Mouse (Mus musculus): ENCODE data around the gene Ryk.
"Not testable (repeated sequence)": the region's sequence is repeated elsewhere in the genome, so short reads cannot be mapped to it uniquely, and the experiment has no call there.

Gene Ryk

DNA sequence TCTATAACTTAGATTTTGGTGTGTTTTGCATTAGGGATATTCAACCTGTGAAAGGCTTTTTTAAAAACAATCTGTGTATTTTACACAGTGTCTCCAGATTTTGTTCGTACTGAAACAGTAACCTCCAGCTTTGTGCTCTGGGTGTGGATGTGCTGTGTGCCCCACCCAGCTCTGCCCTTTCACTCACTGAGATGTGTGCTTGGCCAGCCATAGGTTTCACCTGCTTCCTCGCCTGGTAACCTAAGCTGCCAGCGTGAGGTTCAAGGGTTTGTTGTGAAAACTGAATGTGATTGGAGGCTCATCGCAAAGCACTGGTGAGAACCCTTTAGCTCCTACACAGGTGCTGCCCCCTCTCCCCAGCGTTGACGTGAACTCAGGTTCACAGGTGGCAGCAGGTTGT is 70.2 kb downstream of the Ryk start:
- DNase-seq (ENCODE audit: low read depth, low spot score) = no peak

DNA sequence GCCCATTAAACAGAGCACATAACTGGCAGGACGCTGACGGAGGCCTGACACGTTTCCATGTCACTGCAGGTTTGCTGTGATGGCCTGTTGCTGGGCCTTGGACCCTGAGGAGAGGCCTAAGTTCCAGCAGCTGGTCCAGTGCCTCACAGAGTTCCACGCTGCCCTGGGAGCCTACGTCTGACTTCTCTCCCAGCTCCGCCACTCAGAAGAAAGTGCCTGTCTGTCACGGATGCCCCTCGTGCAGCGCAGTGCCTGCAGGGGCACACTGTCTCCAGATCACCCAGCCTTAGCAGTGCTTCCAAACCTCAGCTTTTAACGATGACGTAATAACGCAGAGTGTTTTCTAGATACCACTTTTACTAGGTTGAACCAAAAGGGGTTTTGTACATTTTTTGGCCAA is 72.1 kb downstream of the Ryk start:
- DNase-seq (ENCODE audit: low read depth, low spot score) = no peak

DNA sequence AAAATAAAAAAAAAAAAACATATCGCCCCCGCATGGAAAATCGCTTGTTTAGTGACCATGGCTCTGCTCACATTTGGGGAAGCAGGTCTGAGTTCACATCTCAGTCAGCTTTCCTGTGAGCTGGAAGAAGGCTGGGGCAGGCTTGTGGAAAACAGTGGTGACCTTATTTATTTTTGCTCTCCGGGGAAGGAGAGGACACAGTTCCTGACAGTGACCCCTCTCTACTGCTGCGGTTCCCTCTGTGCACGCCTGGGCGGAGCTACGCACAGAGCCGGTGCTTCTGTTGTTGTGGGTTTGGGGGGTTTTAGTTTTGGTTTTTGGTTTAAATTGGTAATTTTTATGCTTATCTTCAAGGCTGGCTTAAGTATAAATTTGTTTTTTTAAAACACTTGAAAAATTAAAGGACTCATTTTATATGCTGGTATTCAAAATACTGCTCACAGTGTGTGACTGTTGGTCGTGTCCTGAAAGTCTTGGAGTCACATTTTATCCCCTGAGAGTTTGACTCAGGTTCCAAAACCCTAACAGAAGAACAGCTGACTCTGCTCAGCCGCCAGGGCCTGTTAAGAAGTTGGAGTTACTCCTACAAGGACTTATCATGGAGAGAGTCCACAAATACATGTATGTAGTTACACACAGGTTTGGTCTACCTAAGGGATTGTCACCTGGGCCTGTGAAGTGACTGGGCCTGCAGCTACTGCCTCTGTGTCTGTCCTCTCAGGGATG is 73.0 kb downstream of the Ryk start:
- no peak for DNase-seq (ENCODE audit: low read depth, low spot score)

DNA sequence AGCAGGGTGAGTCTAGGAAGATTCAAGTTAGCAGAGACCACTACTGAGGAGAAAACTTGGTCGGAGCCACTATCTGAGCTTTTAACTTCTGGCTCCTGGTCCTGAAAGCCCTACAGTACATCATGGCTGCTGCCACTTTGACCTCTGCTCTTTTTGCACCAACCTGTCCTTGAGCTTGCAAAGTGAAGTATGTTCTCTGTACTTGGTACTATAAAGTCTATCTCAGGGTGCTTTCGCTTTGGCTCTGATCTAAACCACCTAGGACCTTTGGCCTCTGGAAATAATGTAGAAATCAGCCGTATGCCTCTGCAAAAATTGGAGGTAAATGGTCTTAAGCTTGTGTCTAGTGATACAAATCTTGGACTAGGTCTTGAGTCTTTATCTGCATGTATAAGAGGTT is 76.8 kb downstream of the Ryk start:
- DNase-seq (ENCODE audit: low read depth, low spot score) = no peak

DNA sequence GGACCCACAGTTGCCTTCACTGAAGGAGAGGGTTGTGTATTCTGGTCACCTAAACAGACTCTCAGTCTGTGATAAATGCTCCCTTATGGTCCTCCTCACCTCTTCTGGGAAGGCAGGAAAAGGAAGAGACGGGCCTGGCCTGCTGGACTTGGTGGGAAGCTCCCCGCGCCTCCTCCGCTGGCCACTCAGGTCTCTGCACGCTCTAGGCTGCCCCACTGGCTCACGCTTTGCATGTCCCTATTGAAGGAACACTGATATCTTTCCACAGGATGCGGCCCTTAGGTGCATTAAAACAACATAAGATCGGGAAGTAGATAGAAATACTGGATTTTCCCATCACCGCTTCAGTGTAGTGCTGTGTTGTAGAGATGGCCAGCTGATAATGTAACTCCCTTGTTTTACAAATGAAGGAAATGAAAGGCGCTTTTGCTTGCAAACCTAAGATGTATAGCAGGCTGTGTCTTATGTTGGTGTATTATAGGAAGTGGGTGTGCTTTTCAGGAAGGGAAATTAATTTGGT is 77.9 kb downstream of the Ryk start:
- no peak for DNase-seq (ENCODE audit: low read depth, low spot score)

DNA sequence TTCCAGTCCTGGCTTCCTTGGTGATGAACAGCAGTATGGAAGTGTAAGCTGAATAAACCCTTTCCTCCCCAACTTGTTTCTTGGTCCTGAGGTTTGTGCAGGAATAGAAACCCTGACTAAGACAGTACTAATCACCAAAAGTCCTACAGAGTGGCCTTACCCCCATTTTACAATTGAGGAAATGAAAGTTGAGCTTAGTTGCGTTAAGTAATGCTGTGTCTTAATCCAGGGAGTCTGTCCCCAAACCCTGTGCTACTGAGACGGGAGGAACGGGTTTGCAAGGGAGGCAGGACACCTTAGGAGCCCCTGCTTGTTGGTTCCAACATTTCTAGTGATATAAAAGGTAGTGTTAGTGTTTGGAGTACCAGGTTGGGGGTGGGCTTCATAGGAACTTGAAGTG is 78.9 kb downstream of the Ryk start:
- not testable (repeated sequence) for DNase-seq (ENCODE audit: low read depth, low spot score)

DNA sequence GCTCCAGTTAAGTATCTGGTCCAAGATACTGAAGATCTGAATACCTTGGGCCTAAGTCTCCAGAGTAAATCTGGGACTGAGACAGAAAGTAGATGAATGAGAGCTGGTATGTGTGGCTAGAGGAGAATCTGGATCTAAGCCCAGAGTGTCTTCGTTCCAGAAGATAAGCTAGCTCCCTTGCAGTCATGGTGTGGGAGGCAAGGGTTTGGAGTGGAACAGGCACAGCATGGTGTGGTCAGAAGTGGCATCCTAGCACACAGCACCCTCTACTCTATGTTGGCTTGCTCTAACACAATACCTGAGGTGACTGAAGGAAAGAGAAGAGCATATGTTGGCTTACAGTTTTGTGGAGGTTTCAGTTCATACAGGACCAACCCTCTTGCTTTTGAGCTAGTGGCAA is 79.9 kb downstream of the Ryk start:
- DNase-seq (ENCODE audit: low read depth, low spot score) = no peak

DNA sequence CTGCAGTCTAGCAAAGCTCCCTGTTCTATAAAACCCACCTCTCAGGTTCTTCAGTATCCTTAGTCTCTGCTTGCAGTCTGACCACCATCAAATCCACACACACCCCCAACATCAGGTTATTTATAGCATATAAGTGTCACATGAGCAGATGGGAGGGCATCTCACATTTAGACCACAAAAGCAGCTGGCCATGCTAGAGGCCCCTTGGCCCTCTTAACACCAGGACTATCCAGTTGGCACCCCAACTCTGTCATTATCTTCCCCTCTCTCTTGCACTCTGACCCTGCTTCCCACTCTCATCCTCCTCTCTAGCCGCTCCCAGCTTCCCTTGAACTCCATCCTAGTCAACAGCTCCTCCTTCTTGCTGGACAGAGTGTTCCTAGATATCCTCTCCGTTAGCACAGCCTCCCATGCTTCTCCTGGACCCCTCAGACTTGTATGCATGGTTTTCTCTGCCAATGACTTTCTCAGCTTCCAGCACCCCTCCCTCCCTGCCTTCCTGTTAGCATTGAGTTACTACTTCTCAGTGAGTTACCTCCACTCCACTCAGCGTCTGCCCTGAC is 80.7 kb downstream of the Ryk start:
- DNase-seq (ENCODE audit: low read depth, low spot score) = no peak

DNA sequence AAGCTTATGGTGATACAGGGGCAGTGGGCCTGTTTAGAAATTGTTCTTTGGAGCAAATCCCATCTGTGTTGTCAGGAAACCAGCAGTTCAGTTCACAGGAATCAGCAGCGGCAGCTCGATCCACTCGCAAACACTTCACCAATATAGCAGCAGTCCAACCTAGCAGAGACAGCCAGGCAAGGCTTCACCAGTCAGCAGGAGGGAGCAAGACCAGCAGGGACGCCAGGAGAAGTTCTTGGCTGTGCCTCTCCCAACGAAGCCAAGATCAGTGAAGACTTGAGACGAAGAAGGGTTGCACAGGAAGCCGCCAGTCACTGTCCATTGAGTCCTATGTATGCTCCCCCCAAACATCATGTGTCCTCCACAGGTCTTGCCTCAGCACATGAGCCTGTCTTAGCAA is 81.4 kb downstream of the Ryk start:
- DNase-seq (ENCODE audit: low read depth, low spot score) = no peak

DNA sequence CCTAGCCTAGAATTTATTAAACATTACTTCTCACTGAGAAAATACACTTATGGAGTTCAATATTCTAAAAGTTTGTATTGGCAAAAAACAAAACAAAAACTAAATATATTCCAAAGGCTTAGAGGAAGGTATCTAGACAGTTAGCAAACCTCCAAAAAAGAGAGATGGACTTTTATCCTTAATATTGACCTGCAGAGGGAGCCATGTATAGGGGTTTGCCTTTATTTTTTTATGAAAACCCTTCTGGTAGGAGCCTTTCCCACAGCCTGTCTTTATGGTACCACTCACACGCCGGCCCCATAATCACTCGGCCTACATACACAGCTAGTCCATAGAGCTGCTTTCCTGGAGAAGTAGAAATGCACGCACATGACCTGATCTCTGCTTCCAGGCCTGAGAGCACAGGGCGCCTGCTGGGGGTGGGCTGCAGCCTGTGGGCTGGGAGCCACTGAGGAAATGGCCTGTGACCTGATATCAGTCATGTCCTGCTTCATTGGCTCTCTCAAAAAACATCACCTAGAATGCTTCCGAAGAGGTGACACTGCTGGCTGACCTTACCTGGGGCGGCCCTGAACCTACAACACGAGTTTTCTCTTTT is 82.9 kb downstream of the Ryk start:
- no peak for DNase-seq (ENCODE audit: low read depth, low spot score)

DNA sequence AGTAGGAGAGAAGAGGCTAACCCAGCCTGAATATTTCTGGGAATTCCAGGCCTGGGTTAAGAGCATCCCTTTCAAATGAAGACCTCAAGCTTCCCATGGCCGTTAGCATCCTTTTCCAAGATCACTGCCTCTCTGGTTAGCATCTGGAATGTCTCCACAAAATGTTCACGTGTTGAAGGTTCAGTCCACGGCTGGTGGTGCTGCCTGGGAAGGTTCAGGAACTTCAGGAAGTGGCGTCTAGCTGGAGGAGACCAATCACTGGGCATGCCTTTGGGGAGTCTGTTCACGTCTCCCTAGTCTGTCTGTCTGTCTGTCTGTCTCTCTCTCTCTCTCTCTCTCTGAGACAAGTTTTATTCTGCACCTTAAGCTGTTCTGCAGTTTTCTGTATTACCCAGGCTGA is 84.8 kb downstream of the Ryk start:
- no peak for DNase-seq (ENCODE audit: low read depth, low spot score)

DNA sequence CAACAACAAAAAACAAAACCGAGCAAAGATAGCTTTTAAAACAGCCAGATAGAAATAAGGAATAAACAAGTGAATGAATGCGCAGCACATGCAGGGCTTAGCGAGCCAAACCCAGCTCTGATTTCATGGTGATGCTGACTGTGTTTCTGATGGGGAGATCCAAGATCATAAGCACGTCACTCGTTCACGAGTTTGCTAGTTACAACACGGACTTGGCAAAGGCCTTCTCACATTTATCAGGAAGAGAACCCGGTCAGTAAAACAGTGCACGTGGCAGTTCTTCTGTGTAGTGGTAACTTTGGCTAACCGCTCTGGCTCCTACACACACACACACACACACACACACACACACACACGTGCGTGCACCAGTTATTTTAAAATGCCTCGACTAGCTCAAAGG is 87.1 kb downstream of the Ryk start:
- DNase-seq (ENCODE audit: low read depth, low spot score) = no peak

DNA sequence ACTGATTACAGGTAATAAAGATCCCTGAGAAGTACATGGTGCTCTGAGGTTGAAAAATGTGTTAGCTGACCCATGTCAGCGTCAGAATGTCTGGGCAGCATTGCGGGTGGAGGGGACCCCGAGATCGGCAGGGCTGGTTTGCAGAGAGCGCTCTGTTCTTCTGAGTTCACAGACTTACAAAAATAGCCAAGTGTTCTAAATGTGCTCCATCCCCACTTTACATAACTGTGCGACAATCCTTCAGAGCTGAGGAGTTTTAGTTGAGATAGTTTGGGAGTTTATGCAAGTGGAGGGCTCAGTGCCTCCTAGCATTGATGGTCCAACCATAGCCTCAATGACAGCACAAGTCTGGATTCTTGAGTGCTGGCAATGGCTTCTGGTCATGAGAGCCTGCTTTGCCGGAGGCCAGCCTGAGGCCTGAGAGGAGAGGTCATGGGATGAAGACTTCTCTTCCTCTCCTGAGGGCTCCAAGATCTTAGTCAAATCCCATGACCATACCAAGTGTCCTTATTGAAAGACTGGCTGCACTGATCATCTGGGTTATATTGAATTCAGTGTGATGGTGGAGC is 88.2 kb downstream of the Ryk start:
- DNase-seq (ENCODE audit: low read depth, low spot score) = no peak

DNA sequence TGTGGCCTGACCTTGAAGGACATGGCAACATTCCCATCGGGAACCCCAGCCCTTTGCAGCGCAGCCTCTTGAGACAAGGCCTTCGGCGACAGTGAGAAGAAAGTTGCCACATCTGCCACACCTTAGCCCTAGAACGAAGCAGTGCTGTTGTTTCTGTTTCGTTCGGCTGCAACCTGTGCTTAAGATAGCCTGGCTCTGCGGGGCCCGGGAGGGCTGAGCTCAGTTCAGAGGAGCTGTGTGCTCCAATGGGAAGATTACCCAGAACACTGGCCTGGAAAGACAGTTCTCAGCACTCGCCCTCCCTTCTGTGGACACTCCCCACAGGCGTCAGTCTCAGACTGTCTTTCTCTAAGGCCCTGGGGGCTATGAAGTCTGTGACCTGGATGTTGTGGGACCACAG is 89.1 kb downstream of the Ryk start:
- DNase-seq (ENCODE audit: low read depth, low spot score) = no peak

DNA sequence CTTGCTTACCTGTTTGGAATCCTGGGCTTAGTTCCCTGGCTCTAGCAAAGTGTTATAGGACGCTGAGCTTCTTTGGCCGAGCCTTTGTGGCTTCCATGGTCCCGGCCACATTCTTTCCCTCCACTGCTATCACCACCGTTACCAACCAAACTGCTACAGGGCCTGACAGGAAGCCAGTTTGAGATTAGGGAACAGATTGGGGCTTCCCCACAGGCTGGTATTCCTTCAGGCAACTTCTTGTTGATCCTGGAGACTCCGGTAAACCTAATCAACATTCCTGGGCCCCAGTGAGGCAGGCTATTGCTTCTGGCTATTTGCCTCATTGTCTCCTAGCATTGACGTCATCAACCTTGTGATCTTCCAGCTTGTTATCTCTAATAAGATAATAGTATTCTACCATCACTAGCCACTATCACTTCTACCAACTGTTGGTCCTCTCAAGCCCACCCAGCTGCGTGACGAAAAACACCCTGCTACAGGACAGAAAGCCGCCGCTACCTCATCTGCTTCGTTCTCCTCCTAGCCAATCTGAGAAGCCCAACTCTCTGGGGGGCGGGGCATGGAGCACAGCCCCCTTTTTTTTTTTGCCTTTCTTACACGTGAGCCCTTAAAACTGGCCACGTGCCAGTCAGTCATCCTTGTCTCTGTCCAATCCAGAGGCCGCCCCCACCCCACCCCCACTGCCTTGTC is 90.1 kb downstream of the Ryk start:
- DNase-seq (ENCODE audit: low read depth, low spot score) = no peak

DNA sequence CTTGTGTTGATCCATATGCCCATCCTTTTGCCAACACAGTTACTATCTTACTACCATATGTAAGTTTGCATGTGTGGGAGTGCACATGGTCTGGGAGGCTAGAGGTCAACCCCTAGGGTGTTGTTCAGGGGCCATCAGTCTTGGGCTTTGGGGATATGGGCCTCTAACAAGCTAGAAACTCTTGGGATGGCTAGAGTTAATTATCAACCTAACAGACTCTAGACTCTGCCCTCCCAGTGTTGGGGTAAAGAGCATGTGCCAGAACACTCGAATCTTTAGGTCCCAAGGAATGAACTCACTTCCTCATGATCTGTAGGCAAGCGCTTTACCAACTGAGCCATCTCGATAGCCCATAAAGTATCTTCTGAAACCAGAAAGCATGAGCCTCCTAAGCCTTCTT is 91.4 kb downstream of the Ryk start:
- DNase-seq (ENCODE audit: low read depth, low spot score) = no peak

DNA sequence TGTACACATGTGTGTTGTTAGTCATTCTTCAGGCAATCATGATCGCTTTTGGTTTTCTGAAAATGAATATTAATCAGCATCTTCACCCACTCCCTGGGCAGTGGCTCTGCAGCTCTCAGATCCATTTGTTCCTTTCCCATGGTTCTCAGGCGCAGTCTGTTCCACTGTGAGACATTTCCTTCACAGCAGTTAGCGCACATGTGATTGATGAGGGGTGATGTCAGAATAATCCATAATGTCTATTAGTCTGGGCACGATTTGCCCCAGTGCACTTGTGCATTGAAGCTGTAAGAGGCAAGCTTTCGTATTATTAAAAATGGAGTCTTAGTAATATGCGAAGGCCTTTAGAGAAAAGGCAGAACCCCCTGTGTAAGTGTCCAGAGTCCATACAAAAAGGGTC is 95.1 kb downstream of the Ryk start:
- DNase-seq (ENCODE audit: low read depth, low spot score) = no peak

DNA sequence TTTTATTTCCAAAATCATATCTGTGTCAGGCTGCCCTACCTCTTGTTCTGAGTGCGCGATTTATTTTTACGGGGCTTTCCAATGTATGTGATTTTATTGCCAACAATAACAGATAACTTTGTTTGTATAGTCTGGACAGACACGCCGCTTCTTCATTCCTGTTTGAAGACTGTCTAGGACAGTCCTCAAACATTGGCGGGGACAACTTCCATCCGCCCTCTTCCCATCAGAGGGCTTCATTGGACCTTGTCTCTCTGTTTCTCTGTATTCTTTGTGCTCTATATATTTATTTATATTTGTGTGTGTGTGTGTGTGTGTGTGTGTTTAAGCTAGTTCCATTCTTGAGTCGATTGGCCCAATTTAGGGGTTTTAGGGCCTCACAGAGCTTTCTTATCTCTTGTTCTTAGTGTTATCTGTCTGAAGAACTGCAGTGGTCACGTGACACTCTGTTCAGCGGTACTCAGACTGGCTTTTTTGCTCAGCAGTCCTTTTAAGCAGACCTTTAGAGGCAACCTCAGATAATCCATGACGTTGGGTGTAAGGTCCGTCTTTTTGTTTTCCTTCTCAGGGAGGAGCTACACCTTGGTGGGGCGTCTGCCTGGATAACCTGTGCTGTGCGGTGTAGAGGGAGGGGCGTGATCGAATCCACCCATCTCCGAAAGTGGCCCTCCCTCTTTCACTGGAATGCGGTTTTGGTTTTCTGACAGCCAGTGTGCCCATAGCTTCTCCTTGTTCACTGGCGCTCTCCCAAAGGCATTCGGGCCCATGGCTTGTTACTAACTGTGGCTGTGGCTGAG is 99.4 kb downstream of the Ryk start:
- DNase-seq (ENCODE audit: low read depth, low spot score) = no peak

DNA sequence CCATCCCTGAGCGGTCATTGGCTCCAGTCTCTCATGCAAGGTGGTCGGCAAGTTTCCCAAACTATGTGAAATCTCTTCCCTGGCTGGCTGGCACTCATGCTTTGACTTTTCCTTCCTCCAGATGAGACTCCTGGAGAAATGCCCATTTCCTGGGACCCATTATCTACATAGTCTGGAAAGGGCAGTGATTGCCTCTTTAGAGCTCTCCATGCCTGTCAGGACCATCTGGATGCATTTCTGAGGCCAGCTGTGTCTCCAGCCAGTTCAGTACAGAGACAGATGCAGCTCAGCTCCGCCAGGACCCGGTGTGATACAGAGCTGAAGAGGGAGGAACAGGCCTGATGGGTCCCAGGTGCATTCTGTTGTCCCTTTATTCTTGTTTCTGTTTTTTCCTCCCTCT is 107.5 kb downstream of the Ryk start:
- DNase-seq (ENCODE audit: low read depth, low spot score) = no peak

DNA sequence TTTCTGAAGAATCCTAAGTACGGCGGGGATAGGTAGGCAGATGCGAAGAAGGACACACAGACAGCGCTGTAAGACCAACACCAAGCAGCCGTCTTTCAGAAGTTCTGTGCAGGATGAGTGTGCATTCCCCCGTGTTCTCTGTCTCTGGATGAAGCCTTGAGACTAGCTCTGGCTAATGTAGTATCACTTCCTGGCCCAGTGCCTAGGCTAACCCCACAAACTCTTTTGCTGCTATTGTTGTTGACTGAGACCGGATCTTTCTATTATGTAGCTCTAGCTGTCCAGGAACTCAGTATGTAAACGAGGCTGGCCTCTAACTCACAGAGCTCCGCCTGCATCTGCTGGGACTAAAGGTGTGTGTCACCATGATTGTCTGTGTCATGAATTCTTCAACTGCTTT is 110.2 kb downstream of the Ryk start:
- no peak for DNase-seq (ENCODE audit: low read depth, low spot score)

DNA sequence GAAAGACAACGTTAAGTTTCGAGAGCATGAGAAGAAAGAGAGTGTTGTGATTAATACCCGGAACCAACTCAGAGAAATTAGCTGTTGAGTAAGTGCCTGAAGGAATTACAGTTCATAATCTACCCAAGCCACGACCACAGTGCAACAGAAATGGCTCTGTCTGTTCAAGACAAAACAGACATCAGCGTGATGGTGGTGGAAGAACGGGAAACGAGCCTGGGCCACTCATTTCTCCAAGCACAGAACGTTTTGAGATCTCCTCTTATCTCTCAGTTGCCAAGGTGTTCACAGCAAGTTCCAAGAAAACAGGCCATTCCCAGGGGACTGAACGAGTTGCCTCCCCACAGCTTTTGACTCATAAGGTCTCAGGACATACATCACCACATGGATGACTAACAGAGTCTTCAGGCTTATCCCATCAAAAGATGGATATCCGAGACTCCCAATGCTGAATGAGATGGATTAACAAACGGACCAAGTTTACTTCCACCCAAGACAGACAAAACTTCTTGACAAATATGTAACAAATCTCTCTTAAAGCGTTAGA is 111.8 kb downstream of the Ryk start:
- no peak for DNase-seq (ENCODE audit: low read depth, low spot score)
